Mouse (Mus musculus) thymus, postnatal 25 days (tissue): ENCODE data around the gene Fcgbp.
"Not testable (repeated sequence)": the region's sequence is repeated elsewhere in the genome, so short reads cannot be mapped to it uniquely, and the experiment has no call there.

ENCODE experiments used
- DNase-seq: peaks from one replicate; pipeline ENCODE4 v3.0.0; 2022

Fcgbp gene

DNA sequence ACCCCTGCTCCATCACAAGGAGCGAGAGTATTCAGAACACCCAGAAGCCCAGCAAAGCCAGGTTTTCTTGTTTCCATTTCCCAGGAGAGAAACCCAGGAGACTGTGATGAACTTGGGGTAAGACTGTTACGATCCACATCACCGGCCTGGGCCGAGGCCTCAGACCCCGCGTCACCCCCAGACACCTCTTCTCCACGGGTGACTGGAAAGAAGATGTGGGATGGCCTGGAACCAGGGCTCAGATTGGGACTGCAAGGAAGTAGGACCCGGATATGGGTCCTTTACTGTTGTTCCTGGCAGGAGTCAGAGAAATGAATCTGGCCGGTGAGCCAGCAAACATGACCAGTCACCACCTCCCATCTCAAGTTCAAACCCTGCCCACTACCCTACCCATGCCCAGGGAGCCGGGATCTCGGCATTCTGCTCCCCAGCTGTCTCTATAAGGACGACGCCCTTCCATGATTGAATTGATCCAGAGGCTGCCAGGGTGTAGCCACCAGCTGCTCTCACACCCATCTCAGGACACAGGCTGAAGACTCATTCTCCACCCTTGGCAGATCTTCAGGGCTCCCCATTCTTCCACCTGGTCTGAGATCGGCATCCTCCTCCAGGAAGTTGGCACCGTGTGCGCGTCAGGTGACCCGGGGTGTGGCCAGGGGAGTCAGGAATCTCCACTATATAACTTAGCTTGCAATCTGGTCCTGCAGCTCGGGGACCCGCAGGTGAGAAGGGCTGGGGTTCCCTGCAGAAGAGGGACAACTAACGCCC lies at the start of gene Fcgbp:
Gene Fcgbp (plus strand): TSS at position 706 of the 768 bp plus-strand sequence.
- no peak for DNase-seq

DNA sequence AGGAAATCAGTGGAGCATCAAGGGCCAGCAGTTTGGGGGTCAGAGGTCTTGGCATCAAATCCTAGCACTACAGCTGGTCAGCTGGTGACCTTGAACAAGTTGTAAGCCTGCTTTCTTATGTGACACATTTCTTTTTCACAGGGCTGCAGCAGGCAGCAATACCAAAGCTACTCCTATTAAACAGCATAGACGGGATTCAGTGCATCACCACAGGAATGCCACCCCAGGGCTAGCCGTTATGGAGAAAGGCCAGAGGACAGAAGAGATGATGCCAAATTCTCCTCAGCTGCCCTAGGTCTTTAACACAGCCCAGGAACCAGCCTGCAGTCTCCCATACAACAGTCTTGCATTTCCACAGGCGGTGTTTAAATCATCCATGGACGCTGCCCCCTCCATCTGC lies 26.5 kb upstream of the Fcgbp start:
- DNase-seq, result no peak

DNA sequence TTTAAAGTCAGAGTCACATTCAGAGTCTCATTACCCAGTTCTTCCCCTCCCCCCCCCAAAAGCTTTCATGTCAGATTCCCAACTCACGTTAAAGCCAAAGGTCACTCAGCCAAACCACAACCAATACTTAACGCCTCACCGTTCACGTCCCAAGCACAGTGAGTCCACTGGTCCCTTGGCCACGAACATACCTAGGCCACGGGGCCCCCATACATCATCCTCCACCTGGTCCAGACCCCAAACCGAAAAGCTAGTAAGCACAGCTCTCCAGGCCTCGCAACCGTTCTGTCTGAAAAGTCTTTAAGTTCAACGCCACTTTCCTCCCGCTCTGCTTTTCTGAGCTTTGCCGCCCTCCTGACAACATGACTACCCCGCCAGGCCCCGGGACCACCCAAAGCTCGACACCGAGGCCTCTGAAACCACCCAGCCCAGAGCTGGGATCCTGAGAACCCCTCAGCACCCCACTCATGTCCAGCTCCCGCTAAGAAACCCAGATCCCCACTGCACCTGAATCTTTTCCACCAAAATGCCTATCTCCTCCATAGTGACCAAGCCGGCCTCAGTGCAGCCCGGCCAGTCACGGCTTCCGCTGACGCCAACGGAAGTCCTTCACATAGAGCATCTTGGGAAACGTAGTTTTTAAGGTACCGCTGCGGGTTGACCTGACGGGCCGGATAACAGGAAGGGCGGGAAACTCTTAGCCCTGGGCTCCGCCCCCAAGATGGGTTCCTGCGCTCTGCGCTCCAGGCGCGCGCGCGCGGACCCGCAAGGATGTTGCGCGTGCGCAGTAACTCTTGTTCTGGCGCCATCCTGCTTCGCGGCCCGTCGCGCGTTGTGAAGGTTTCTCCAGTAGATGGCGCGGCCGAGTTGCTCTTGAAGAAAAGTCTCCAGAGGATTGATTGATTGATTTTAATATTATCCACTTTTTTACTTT lies 21.3 kb upstream of the Fcgbp start, which contains the start of gene Psmc4:
Gene Psmc4 (minus strand): TSS at position 626 of the 934 bp plus-strand sequence.
- DNase-seq, result peak; percentile 97

DNA sequence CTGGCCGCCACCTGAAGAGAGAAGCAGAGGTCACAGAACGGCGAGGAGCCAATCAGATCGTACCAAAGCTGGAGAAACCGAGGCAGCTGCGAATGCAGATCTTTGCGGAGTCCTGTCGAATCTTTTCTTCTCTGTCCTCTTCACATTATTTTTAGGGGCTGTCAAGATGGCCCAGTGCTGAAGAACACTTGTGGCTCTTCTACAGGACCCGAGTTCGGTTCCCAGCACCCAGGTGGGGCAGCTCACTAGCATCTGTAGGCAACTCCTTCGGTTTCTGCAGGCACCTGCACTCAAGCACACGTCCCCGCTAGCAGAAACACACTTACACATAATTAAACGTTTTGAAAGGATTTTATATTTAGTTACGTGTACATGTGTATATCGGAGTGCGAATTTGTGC lies 20.5 kb upstream of the Fcgbp start:
- DNase-seq, result no peak

DNA sequence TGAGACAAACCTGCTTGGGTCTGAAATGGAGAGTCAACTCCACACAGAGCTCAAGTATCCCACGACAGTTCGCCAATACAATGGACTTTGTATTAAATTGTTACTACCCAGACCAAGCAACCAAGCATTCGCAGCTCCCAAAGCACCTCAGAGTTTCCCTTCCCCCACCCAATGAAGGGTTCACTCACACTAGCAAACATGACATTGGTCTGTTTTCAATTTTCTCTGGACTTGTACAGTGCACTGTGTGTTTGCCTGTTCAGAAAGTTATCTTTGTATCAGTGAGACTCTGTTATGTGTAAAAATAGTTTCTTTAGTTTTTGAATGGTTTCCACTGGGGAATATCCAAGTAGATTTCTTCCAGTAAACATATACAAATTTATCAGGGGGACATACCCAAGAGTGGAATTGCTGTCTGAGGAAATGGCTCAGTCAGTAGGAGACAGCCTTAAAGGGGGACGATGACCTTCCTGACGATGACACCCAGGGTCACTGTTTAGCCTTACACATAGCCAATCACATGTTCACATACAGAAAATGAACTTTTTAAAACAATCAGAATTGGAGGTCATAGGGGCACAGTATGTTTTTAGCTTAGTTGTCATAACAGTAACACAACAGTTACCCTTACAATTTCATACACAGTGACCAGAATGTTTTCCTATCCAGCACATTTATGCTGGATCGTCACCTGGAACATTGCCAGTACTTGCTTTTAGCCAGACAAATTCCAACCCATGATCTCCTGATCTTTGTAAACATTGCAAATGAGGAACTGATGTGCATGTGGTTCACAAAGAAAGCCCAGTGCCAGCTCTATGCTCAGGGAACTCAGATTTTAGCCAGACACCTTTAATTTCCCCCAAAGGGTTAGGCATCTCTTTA lies 17.7 kb upstream of the Fcgbp start:
- no peak for DNase-seq

DNA sequence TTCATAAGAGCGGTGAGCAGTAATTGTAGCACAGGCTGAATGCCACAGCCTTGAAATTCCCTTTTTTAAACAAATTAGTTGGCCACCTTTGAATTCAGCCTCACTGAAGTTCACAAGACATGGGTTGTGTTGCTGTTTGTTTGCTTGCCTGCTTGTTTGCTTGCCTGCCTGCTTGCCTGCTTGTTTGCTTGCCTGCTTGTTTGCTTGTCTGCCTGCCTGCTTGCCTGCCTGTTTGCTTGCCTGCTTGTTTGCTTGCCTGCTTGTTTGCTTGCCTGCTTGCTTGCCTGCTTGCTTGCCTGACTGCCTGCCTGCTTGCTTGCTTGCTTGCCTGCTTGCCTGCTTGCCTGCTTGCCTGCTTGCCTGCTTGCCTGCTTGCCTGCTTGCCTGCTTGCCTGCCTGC lies 11.1 kb upstream of the Fcgbp start:
- no peak for DNase-seq

DNA sequence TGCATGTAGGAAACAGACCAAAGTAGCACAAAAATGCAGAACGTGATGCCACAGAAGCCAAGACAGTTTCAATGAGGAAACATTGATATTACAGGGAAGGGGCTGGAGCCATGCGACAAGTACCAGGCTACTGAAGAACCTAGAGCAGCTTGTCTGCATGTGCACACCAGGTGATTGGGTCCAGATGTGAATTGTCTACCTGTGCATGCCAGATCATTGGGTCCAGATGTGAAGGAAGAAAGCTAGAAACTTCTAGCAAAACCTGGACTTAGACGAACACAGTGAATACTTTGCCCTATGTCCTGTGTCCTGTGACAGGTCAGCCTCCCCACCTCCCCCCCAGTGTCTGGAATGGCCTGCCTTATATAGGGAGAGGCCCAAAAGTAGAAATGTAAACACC lies 2.4 kb upstream of the Fcgbp start:
- no peak for DNase-seq

DNA sequence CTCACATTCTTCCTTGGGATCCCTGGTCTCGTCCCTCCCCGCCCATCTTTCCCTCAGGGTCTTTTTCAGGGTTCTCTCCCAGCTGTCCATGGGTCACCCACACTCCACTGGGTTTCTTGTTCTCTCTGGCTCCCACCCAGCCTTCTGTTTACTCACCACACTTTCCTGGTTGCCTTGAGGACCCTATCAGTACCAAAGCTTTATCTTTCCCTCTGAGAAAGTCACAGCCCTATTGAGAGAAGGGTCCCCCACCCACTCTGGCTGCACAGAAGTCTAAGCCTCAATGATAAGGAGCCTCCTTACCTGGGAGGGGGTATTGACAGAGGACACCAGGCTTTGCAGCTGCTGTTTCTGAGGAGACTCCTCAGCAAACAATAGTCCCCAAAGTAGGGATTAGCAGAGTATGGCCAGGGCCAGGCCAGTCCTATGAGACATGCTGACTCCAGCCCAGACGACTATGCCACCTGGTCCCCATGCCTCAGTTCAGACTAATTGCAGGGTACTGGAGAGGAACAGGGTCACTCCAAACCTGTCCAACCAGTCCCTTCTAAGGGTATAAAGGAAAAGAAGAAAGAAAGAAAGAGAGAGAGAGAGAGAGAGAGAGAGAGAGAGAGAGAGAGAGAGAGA lies 1.4 kb upstream of the Fcgbp start:
- no peak for DNase-seq

DNA sequence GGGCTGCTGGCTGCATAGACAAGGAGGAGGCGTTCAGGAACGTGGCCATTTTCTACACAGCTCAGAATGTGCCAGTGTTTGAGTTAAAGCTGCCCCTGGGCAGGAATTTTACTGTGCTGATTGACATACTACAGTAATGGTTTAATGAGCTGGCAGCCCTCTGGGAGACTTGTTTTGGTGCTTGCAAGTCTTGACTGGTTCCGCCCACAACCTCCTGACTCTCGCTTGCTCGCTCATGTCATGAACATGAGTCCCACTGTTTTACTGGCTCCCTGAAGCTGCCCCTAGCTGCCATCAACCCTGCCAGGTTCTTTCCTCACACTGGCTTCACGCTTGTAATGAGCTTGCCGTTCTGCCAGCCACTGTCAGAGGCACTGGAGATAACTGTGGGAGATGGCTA lies 13.2 kb downstream of the Fcgbp start:
- no peak for DNase-seq

DNA sequence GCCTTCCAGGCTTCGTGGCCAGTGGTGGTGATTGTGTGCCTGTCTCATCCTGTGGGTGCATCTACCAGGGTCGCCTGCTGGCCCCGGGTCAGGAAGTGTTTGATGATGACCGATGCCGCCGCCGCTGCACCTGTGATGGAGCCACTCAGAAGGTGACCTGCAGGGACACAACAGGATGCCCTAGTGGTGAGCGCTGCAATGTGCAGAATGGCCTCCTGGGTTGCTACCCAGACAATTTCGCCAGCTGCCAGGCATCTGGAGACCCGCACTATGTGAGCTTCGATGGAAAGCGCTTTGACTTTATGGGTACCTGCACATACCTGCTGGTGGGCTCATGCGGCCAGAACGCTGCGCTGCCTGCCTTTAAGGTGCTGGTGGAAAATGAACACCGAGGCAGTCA lies 15.2 kb downstream of the Fcgbp start:
- DNase-seq, result no peak

DNA sequence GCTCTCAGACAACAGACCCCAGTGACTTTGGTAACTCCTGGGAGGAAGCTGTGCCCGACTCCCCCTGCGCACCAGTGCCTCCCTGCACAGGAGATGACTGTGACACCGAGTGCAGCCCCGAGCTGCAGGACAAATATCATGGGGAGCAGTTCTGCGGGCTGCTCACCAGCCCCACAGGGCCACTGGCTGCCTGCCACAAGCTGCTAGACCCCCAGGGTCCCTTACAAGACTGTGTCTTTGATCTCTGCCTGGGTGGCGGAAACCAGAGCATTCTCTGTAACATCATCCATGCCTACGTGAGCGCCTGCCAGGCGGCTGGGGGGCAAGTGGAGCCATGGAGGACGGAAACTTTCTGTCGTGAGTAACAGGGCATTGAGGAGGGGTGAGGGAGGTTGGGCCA lies 22.5 kb downstream of the Fcgbp start:
- no peak for DNase-seq

DNA sequence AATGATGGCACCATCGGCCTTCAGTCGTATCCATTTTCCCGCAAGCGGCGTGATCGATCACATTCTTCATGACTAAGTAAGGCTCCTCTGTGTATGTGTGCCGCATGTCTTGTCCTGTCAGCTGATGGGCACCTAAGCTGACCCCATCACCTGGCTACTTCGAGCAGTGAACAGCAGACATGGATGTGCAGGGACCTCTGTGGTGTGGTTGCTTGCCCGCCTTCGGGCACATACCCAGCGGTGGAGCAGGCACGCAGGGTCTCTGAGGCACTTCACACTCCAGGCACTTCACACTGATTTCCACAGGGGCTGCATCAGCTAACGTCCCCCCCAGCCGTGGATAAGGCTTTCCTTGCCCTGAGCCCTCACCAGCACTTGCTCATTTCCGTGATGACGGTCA lies 28.1 kb downstream of the Fcgbp start:
- DNase-seq, result no peak

DNA sequence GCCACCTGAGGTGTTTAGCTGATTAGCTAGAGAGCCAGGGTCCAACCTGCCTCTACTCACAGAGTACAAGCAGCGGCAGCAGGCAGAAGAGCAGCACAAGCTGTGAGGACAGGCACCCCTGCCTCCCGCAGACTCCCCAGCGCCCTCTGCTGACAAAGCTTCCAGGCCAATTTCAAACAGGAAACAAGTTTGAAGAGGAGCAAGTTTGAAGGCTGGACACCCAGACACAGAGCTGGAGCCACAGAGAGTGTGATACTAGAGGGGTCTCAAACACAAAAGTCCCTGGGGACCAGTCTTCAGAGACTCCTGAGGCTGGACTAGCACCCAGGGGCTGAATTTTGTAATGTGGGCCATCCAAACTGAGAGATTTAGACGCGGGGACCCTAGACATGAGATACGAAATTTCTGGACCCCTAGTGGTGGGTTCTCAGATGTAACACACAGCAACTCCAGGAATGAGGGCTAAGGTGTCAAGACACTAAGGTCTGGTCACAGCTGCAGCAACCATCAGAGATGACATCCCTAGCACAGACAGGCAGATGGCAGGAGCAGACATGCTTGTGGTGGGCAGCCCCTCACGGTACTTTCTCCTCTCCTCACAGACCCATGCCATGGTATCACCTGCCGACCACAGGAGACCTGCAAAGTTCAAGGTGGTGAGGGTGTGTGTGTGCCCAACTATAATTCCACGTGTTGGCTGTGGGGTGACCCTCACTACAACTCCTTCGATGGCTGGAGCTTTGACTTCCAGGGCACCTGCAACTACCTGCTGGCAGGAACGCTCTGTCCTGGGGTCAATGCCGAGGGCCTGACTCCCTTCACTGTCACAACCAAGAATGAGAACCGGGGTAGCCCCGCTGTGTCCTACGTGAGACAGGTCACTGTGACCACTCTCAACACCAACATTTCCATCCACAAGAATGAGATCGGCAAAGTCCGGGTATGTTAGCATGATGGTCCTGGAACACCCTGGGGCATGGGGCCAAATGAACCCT lies 29.9 kb downstream of the Fcgbp start:
- peak; percentile 55 for DNase-seq

DNA sequence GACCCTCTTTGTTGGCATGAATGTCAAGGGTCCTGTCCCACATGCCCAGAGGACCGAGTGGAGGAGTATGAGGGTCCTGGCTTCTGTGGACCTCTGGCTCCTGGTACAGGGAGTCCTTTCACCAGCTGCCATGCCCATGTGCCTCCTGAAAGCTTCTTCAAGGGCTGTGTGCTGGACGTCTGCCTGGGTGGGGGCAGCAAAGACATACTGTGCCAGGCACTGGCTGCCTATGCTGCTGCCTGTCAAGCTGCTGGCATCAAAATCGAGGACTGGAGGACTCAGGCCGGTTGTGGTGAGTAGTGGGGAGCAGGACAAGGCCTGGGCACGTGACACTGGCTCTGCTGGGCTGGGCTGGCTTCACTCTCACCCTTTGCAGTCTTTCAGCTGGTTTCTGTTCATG lies 31.9 kb downstream of the Fcgbp start:
- not testable (repeated sequence) for DNase-seq

DNA sequence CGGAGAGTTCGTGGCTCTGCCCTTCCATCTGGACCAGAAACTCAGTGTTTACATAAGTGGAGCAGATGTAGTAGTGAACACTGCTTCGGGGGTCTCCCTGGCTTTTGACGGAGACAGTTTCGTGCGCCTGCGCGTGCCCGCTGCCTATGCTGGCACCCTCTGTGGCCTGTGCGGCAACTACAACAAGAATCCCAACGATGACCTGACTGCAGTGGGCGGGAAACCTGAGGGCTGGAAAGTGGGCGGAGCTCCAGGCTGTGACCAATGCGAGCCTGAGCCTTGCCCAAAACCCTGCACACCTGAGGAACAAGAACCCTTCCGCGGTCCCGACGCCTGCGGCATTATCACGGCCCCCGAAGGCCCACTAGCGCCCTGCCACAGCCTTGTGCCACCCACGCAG lies 33.6 kb downstream of the Fcgbp start:
- DNase-seq, result no peak

DNA sequence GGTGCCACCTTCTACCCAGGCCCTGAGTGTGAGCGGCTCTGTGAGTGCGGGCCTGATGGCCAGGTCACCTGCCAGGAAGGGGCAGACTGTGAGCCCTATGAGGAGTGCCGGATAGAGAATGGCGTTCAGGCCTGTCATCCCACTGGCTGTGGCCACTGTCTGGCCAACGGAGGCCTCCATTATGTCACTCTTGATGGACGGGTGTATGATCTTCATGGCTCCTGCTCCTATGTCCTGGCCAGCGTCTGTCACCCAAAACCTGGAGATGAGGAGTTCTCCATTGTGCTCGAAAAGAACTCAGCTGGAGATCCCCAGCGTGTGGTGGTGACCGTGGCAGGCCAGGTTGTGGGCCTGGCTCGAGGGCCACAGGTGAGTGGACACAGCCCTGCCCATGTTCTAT lies 35.2 kb downstream of the Fcgbp start:
- DNase-seq, result no peak

DNA sequence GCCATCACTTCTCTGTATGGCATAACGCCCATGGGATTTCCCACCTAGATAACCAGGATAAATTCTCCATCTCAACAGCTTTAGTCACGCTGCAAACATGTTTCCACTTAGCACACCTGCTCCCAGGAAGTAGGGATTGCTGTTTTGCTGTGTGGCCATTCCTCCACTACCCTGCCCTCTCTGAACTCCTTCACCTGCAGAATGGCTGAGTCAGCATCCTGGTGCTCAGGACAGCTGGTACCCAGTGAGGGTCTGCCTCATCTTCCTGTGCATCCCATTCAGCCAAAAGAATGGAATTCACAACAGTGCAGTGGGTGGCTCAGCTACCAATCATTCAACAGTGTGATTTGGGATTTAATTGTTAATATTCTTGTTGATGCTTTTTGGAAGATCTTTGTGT lies 43.6 kb downstream of the Fcgbp start:
- no peak for DNase-seq

DNA sequence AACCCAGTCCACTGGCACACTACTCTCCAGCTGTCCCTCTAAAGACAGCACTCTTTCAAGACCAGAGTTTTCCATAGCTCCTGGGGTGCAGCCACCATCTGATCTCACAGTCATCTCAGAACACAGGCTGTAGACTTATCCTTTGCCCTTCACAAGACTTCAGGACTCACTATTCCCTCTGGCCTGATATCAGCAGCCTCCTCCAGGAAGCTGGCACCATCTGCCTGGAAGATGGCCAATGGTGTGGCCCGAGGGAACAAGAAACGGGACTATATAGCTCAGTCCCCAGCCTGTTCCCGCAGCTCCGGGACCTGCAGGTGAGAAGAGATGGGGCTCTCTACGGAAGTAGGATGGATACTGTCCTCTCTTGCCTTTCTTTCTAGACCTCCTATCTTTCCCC lies 58.1 kb downstream of the Fcgbp start, which contains the start of gene 9530053A07Rik:
Gene 9530053A07Rik (plus strand): TSS at position 301 of the 400 bp plus-strand sequence.
- no peak for DNase-seq

DNA sequence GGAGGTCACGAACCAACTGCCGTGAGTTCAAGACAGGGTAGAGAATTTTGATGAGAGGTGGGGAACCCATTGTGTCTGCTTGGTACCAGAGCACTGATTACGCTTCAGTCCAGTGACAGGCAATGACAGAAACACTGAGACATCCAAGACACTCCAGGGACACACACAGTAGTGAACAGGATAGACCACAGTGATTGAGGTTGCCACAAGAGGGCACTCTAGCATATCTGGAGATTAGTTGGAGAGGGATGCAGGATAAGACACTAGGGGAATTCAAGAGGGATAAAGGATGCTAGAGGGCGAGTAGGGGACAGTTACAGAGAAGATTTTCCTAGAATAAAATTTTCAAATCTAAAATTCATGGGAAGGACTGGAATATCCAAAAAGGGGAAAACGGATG lies 66.6 kb downstream of the Fcgbp start:
- peak; percentile 18 for DNase-seq

DNA sequence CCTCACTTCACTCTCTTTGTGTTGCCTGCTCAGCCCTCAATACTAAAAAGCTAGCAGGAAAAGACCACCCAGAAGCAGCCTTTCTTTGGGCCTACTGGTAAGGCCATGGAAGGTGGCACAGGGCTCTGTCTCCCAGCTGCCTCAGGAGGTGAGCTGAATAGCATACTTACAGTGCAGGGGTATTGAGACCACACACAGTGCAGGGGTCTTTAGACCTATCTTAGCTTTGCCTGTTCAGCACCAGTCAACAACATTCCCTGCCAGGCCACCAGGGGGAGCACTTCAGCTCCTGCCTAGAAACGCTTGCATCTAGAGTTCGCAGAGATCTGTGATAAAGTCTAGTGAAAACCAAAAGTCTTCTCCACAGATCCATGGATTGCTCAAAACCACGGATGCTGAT lies 77.2 kb downstream of the Fcgbp start:
- peak; percentile 74 for DNase-seq

DNA sequence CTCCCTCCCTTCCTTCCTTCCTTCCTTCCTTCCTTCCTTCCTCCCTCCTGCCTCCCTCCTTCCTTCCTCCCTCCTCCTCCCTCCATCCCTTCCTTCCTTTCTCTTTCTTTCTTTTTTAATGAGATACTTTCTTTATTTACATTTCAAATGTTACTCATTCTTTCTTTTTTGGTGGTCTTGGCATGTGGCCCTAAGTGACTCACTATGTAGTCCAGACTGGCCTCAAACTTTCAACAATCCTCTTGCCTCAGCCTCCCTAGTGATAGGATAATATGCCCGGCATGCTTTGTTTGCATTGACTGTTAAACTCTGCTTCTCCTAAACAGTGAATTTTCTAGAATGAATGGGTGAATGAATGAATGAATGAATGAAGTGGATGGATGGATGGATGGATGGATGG lies 78.8 kb downstream of the Fcgbp start:
- no peak for DNase-seq
